Mouse (Mus musculus) MEL (cell line): ENCODE data around the gene Thoc6. TPM values are rescaled to one million over a fixed set of nuclear protein-coding genes. Genes with fewer than 3 reads are reported as not detected.

Source experiments
- DNase-seq: peaks from one replicate; pipeline ENCODE4 v3.0.0; 2011; ENCODE audit warnings: low read depth, low spot score
- H3K27ac ChIP-seq: 2 replicates; pipeline ENCODE4 v1.5.1; 2012; ENCODE audit warnings: low read depth, mild to moderate bottlenecking, control low read depth, low read length, moderate library complexity; ENCODE audit not compliant: control insufficient read depth
- H3K27me3 ChIP-seq, 2 experiments: fragments of 150-350 bp in 1 of 2; sonication (generic) in 1 of 2; 2 replicates each; pipeline ENCODE4 v1.6.1; 2012; ENCODE audit warnings: low read length in 2 of 2, mild to moderate bottlenecking in 2 of 2, improper control_type of control experiment in 1 of 2, moderate library complexity in 1 of 2; ENCODE audit not compliant: insufficient read depth in 2 of 2, control insufficient read depth in 1 of 2
- H3K36me3 ChIP-seq, 2 experiments: 2 replicates each; pipeline ENCODE4 v1.6.1; 2012 to 2014; ENCODE audit warnings: low read length in 2 of 2, improper control_type of control experiment in 1 of 2, inconsistent platforms in 1 of 2, mild to moderate bottlenecking in 1 of 2; ENCODE audit not compliant: insufficient read depth in 2 of 2, control insufficient read depth in 1 of 2
- H3K4me1 ChIP-seq, 2 experiments: fragments of 150-350 bp in 1 of 2; sonication (generic) in 1 of 2; 2 replicates each; pipeline ENCODE4 v1.6.1; 2012; ENCODE audit warnings: low read length in 2 of 2, improper control_type of control experiment in 1 of 2, mild to moderate bottlenecking in 1 of 2; ENCODE audit not compliant: insufficient read depth in 2 of 2, control insufficient read depth in 1 of 2
- H3K4me3 ChIP-seq, 2 experiments: fragments of 150-350 bp in 1 of 2; sonication (generic) in 1 of 2; 2 replicates each; pipeline ENCODE4 v1.5.1; 2012; ENCODE audit warnings: low read depth in 2 of 2, low read length in 2 of 2, mild to moderate bottlenecking in 2 of 2, moderate library complexity in 2 of 2, control low read depth in 1 of 2, improper control_type of control experiment in 1 of 2; ENCODE audit not compliant: control insufficient read depth in 1 of 2, insufficient read depth in 1 of 2
- H3K79me2 ChIP-seq: 2 replicates; pipeline ENCODE4 v1.6.1; 2012; ENCODE audit warnings: mild to moderate bottlenecking, low read length, moderate library complexity; ENCODE audit not compliant: control insufficient read depth, poor library complexity, insufficient read depth
- H3K9ac ChIP-seq: 2 replicates; pipeline ENCODE4 v1.6.1; 2012; ENCODE audit warnings: low read depth, mild to moderate bottlenecking, control low read depth, low read length, moderate library complexity; ENCODE audit not compliant: control insufficient read depth, poor library complexity, severe bottlenecking
- H3K9me3 ChIP-seq: fragments of 150-350 bp; sonication (generic); replicated peaks from 2 replicates; pipeline ENCODE4 v1.6.1; 2012; ENCODE audit warnings: mild to moderate bottlenecking, low read length, improper control_type of control experiment, moderate library complexity; ENCODE audit not compliant: insufficient read depth
- CHD2 ChIP-seq: IDR thresholded peaks from 2 replicates; pipeline ENCODE4 v1.6.1; 2011; ENCODE audit warnings: low read length, improper control_type of control experiment
- CTCF ChIP-seq, 3 experiments: IDR thresholded peaks in 2 of 3; conservative IDR thresholded peaks in 1 of 3; 2 replicates each; pipeline ENCODE4 v1.5.1; 2011 to 2012; ENCODE audit warnings: low read length in 3 of 3, low read depth in 2 of 3, mild to moderate bottlenecking in 2 of 3, improper control_type of control experiment in 1 of 3, inconsistent platforms in 1 of 3, mixed read lengths in 1 of 3, moderate library complexity in 1 of 3; ENCODE audit not compliant: control insufficient read depth in 1 of 3, insufficient read depth in 1 of 3, poor library complexity in 1 of 3, severe bottlenecking in 1 of 3
- E2F4 ChIP-seq: IDR thresholded peaks from 2 replicates; pipeline ENCODE4 v1.6.1; 2011; ENCODE audit warnings: low read depth, low read length, improper control_type of control experiment, borderline replicate concordance
- ELF1 ChIP-seq: IDR thresholded peaks from 2 replicates; pipeline ENCODE4 v1.6.1; 2014; ENCODE audit warnings: low read depth, mild to moderate bottlenecking, inconsistent platforms, low read length, improper control_type of control experiment, moderate library complexity
- EP300 ChIP-seq, 2 experiments: IDR thresholded peaks; 2 replicates each; pipeline ENCODE4 v1.6.1; 2011; ENCODE audit warnings: improper control_type of control experiment in 2 of 2, low read length in 2 of 2, low read depth in 1 of 2, mild to moderate bottlenecking in 1 of 2
- GABPA ChIP-seq: IDR thresholded peaks from 2 replicates; pipeline ENCODE4 v1.6.1; 2012; ENCODE audit warnings: low read depth, mild to moderate bottlenecking, inconsistent platforms, low read length, improper control_type of control experiment, moderate library complexity
- KAT2A ChIP-seq: conservative IDR thresholded peaks from 2 replicates; pipeline ENCODE4 v1.6.1; 2012; ENCODE audit warnings: low read depth, low read length, improper control_type of control experiment, inconsistent platforms
- MAZ ChIP-seq: IDR thresholded peaks from 2 replicates; pipeline ENCODE4 v1.6.1; 2012; ENCODE audit warnings: low read depth, mild to moderate bottlenecking, inconsistent platforms, low read length, improper control_type of control experiment
- MXI1 ChIP-seq: IDR thresholded peaks from 2 replicates; pipeline ENCODE4 v1.6.1; 2011; ENCODE audit warnings: mild to moderate bottlenecking, low read depth, low read length, improper control_type of control experiment
- MYC ChIP-seq: IDR thresholded peaks from 2 replicates; pipeline ENCODE4 v1.6.1; 2011; ENCODE audit warnings: low read depth, mild to moderate bottlenecking, low read length, improper control_type of control experiment, moderate library complexity
- NRF1 ChIP-seq: IDR thresholded peaks from 2 replicates; pipeline ENCODE4 v1.6.1; 2014; ENCODE audit warnings: low read depth, mild to moderate bottlenecking, inconsistent platforms, low read length, improper control_type of control experiment, moderate library complexity; ENCODE audit not compliant: poor library complexity, insufficient read depth, severe bottlenecking
- RAD21 ChIP-seq: IDR thresholded peaks from 2 replicates; pipeline ENCODE4 v1.6.1; 2011; ENCODE audit warnings: mild to moderate bottlenecking, low read depth, low read length, improper control_type of control experiment
- TCF12 ChIP-seq: IDR thresholded peaks from 2 replicates; pipeline ENCODE4 v1.6.1; 2014; ENCODE audit warnings: low read depth, mild to moderate bottlenecking, inconsistent platforms, low read length, improper control_type of control experiment, moderate library complexity
- USF1 ChIP-seq: IDR thresholded peaks from 2 replicates; pipeline ENCODE4 v1.6.1; 2014; ENCODE audit warnings: low read depth, mild to moderate bottlenecking, inconsistent platforms, low read length, improper control_type of control experiment, moderate library complexity
- ZC3H11A ChIP-seq: IDR thresholded peaks from 2 replicates; pipeline ENCODE4 v1.6.1; 2012; ENCODE audit warnings: low read depth, mild to moderate bottlenecking, inconsistent platforms, low read length, improper control_type of control experiment
- ZMIZ1 ChIP-seq: IDR thresholded peaks from 2 replicates; pipeline ENCODE4 v1.6.1; 2012; ENCODE audit warnings: low read depth, mild to moderate bottlenecking, inconsistent platforms, low read length, improper control_type of control experiment, moderate library complexity
- polyA plus RNA-seq, 2 experiments: library from polyadenylated mRNA; stranded (reverse) in 1 of 2; unstranded in 1 of 2; fragments of >175 nt in 1 of 2; fragments of >200 nt in 1 of 2; gene quantifications; 2 replicates each; pipeline versions ENCODE4 v1.2.1 to v1.2.4; 2012; ENCODE audit warnings: low replicate concordance in 2 of 2, low read depth in 1 of 2; ENCODE audit not compliant: insufficient read length in 2 of 2, insufficient read depth in 1 of 2, missing spikeins in 1 of 2
- total RNA-seq: library from RNA; depleted of rRNA; stranded (reverse); fragments of 300-350 nt; gene quantifications from 2 replicates; pipeline ENCODE4 v1.2.3, GENCODE M21; 2012

The Thoc6 gene
- total and polyA plus RNA-seq, 3 experiments = 26.4 to 62.9 TPM; not detected in 1

GRCm38 (mm10) chr17:23700079-23700478, 26.4 kb upstream of the Thoc6 start (continued):
- peak in 2 of 3 experiments; percentile 64 to 67; a peak in 5 of 6 replicates for TF ChIP-seq CTCF (IDR thresholded peaks at IDR 0.05 in 2 of 3, conservative IDR thresholded peaks at IDR 0.05 in 1 of 3; ENCODE audit: control insufficient read depth in 1 of 3, insufficient read depth in 1 of 3, low read depth in 2 of 3, low read length in 3 of 3, poor library complexity in 1 of 3, severe bottlenecking in 1 of 3)
- peak; percentile 53; the same call in 1 of the 2 replicates for TF ChIP-seq MXI1
- TF ChIP-seq TCF12 = peak; percentile 9; the same call in 1 of the 2 replicates
- TF ChIP-seq ZC3H11A = 0 out of 2 replicates have a peak, but pooled peaks have one; percentile 22
- no peak for TF ChIP-seq MAZ
- no peak for TF ChIP-seq E2F4
- TF ChIP-seq MYC = no peak
- TF ChIP-seq NRF1 = no peak
- TF ChIP-seq EP300 (IDR thresholded peaks at IDR 0.05; ENCODE audit: low read depth in 1 of 2, low read length in 2 of 2) = no peak
- peak; percentile 19; the same call in 1 of the 2 replicates for TF ChIP-seq ZMIZ1
- no peak for TF ChIP-seq ELF1

GRCm38 (mm10) chr17:23699131-23700077, 25.7 kb upstream of the Thoc6 start:
- Histone ChIP-seq H3K4me3 (peak overlapping the region; percentile 59 to 67), H3K27ac (no peak overlapping the region), H3K79me2 (no peaks in the 10 kb centered on the region; the same call in 1 of the 2 replicates), H3K36me3 (peaks cover 0 to 2% of the 10 kb centered on the region in 2 experiments; a peak in 1 of 4 replicates), H3K9ac (peak overlapping the region; percentile 76), H3K27me3 (peaks cover 0 to 2% of the 10 kb centered on the region in 2 experiments; a peak in 1 of 4 replicates), H3K9me3 (no peaks in the 10 kb centered on the region), H3K4me1 (no peaks in the 10 kb centered on the region)
- DNase-seq = peak; percentile 40
- TF ChIP-seq GABPA (no peak), CHD2 (0 out of 2 replicates have a peak, but pooled peaks have one; percentile 13)

GRCm38 (mm10) chr17:23695801-23696200, 22.1 kb upstream of the Thoc6 start:
- no peak for DNase-seq

More at GRCm38 (mm10) chr17:23695801-23696200, 22.1 kb upstream of the Thoc6 start:
- no peaks in the 10 kb centered on the region; the same call in 1 of the 2 replicates for H3K79me2 ChIP-seq
- peaks cover 5 to 7% of the 10 kb centered on the region in 2 experiments; a peak in 3 of 4 replicates for H3K4me1 ChIP-seq
- no peak overlapping the region for H3K9ac ChIP-seq
- no peak overlapping the region for H3K27ac ChIP-seq
- H3K36me3 ChIP-seq = peaks cover 0 to 2% of the 10 kb centered on the region in 2 experiments; a peak in 2 of 4 replicates
- H3K27me3 ChIP-seq = no peaks in the 10 kb centered on the region
- no peak overlapping the region for H3K4me3 ChIP-seq
- no peak for TF ChIP-seq RAD21
- TF ChIP-seq GABPA = no peak
- no peak for TF ChIP-seq ZMIZ1
- TF ChIP-seq MXI1 = no peak
- TF ChIP-seq KAT2A = no peak
- no peak for TF ChIP-seq NRF1
- TF ChIP-seq USF1 = no peak
- no peaks in the 10 kb centered on the region for H3K9me3 ChIP-seq
